Mouse (Mus musculus) heart, embryonic 16.5 days (tissue): ENCODE data around the gene Slc43a3. TPM values are rescaled to one million over a fixed set of nuclear protein-coding genes. Genes with fewer than 3 reads are reported as not detected.

Experiments used
- microRNA-seq: library from miRNA; unstranded; fragments of <30 nt; microRNA quantifications from one replicate; pipeline ENCODE4, GENCODE M21; 2017
- polyA plus RNA-seq: library from polyadenylated mRNA; unstranded; fragments of >200 nt; fragmentation: Nextera tagmentation; extraction: Ambion mirVana; gene quantifications from 2 replicates; pipeline ENCODE4 v1.2.1, GENCODE M21; 2015

Gene Slc43a3
- polyA plus RNA-seq, 1 experiment from 2014 or later = 42.5 TPM

Small RNAs within 50 kb of the gene (microRNA-seq; reads per million reads assigned to microRNA genes)
- not detected for gene Gm24332

Other genes starting within 250 kb of the Slc43a3 start
- 21.7 and 22.7 TPM in 2 replicates for gene Zdhhc5, start 221.4 kb upstream of the Slc43a3 start, polyA plus RNA-seq
- 17.9 and 19.5 TPM in 2 replicates for gene Clp1, start 209.2 kb upstream of the Slc43a3 start, polyA plus RNA-seq
- gene Ypel4, start 202.5 kb upstream of the Slc43a3 start, polyA plus RNA-seq = 2.4 and 2.6 TPM in 2 replicates
- gene Gm19426, start 192.9 kb upstream of the Slc43a3 start, polyA plus RNA-seq = 3.6 and 5.1 TPM in 2 replicates
- gene Serping1, start 161.1 kb upstream of the Slc43a3 start, polyA plus RNA-seq = 44.6 and 51.2 TPM in 2 replicates
- gene Ube2l6, start 137.8 kb upstream of the Slc43a3 start, polyA plus RNA-seq = 102 and 110 TPM in 2 replicates
- 0.21 and 0.24 TPM in 2 replicates for gene Smtnl1, start 113.9 kb upstream of the Slc43a3 start, polyA plus RNA-seq
- 92.9 and 97.9 TPM in 2 replicates for gene Timm10, start 109.6 kb upstream of the Slc43a3 start, polyA plus RNA-seq
- 8.0 and 8.7 TPM in 2 replicates for gene Slc43a1, start 97.7 kb upstream of the Slc43a3 start, polyA plus RNA-seq
- gene Rtn4rl2, start 49.9 kb upstream of the Slc43a3 start, polyA plus RNA-seq = 1.5 and 1.7 TPM in 2 replicates
- 0.68 TPM in 1 of 2 replicates, not detected in the other for gene Prg2, start 43.9 kb downstream of the Slc43a3 start, polyA plus RNA-seq
- 0.34 TPM in 1 of 2 replicates, not detected in the other for gene Prg3, start 51.6 kb downstream of the Slc43a3 start, polyA plus RNA-seq
- 136 and 148 TPM in 2 replicates for gene Ssrp1, start 100.7 kb downstream of the Slc43a3 start, polyA plus RNA-seq
- 0.60 and 0.79 TPM in 2 replicates for gene P2rx3, start 100.9 kb downstream of the Slc43a3 start, polyA plus RNA-seq
- 23.6 and 32.3 TPM in 2 replicates for gene Tnks1bp1, start 111.4 kb downstream of the Slc43a3 start, polyA plus RNA-seq
- 42.9 and 53.3 TPM in 2 replicates for gene Aplnr, start 199.6 kb downstream of the Slc43a3 start, polyA plus RNA-seq